Mouse (Mus musculus): ENCODE measurements around the gene Rce1. TPM values are rescaled to one million over a fixed set of nuclear protein-coding genes. Genes with fewer than 3 reads are reported as not detected.

The Rce1 gene
- 24.3 and 24.4 TPM in 2 replicates for polyA plus RNA-seq (2015; fragmentation: Nextera tagmentation; extraction: Ambion mirVana)

DNA sequence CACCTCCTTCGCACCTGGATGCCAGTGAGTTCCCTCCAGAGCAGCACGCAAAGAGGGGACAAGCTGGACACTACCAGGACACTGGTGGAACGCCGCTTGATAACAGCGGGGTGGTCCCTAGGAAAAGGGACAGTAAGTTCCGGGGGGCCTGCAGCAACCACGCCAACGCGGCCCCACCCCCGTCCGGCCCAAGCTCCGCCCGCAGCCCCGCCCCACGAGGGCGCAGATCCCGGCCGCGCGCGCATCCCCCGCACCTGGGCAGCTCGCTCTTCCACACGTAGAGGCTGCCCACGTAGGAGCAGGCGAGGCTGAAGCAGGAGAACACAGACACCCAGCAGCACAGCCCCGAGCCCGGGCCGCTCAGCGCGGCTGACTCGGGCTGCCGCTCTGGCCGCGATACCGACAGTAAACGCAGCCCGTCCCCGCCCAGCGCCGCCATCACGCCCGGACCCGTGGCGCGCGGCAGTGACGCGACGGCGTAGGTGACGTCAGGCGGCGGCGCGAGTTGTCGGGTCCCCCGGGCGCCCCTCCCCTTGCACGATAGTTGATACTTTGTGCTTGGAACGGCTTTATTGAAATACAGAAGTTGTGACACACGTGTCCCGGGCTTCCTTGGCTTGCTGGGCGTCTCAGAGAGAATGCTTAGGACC is at the start of gene Rce1:
Rce1 (minus strand) TSS at position 463 of the 650 bp plus-strand sequence.

GRCm38 (mm10) chr19:4615151-4616093 is 10.0 kb downstream of the Rce1 start, which contains the start of gene Lrfn4:
TSS of gene Lrfn4 (minus strand) at chr19:4615667.

Small RNA genes within 50 kb of the gene (microRNA-seq; reads per million reads assigned to microRNA genes)
- 0.42 to 0.51 reads per million in 2 experiments for gene Mir6986

Other genes with a start within 250 kb of the Rce1 start
- 16.5 and 17.4 TPM in 2 replicates for gene Kdm2a, start 227.4 kb downstream of the Rce1 start, polyA plus RNA-seq (2015; fragmentation: Nextera tagmentation; extraction: Ambion mirVana)
- gene Rhod, start 186.2 kb downstream of the Rce1 start, polyA plus RNA-seq (2015; fragmentation: Nextera tagmentation; extraction: Ambion mirVana): 7.7 and 8.7 TPM in 2 replicates
- 0.50 and 1.0 TPM in 2 replicates for gene Syt12, start 148.2 kb downstream of the Rce1 start, polyA plus RNA-seq (2015; fragmentation: Nextera tagmentation; extraction: Ambion mirVana)
- 1.4 TPM in 1 of 2 replicates, not detected in the other for gene 2010003K11Rik, start 127.1 kb downstream of the Rce1 start, polyA plus RNA-seq (2015; fragmentation: Nextera tagmentation; extraction: Ambion mirVana)
- gene Pcx, start 115.2 kb downstream of the Rce1 start, polyA plus RNA-seq (2015; fragmentation: Nextera tagmentation; extraction: Ambion mirVana): 9.7 and 61.0 TPM in 2 replicates
- 1.9 and 2.0 TPM in 2 replicates for gene Lrfn4, start 10.0 kb downstream of the Rce1 start, polyA plus RNA-seq (2015; fragmentation: Nextera tagmentation; extraction: Ambion mirVana)
- gene Gm960, start 73.0 kb upstream of the Rce1 start, polyA plus RNA-seq (2015; fragmentation: Nextera tagmentation; extraction: Ambion mirVana): 1.0 and 1.3 TPM in 2 replicates
- 0.27 and 0.33 TPM in 2 replicates for gene Sptbn2, start 85.5 kb upstream of the Rce1 start, polyA plus RNA-seq (2015; fragmentation: Nextera tagmentation; extraction: Ambion mirVana)
- 17.3 and 20.0 TPM in 2 replicates for gene Rbm4b, start 130.9 kb upstream of the Rce1 start, polyA plus RNA-seq (2015; fragmentation: Nextera tagmentation; extraction: Ambion mirVana)
- gene Rbm4, start 168.3 kb upstream of the Rce1 start, polyA plus RNA-seq (2015; fragmentation: Nextera tagmentation; extraction: Ambion mirVana): 25.4 and 26.0 TPM in 2 replicates
- gene Gm21992, start 186.0 kb upstream of the Rce1 start, polyA plus RNA-seq (2015; fragmentation: Nextera tagmentation; extraction: Ambion mirVana): 17.9 and 19.5 TPM in 2 replicates
- gene Rbm14, start 186.0 kb upstream of the Rce1 start, polyA plus RNA-seq (2015; fragmentation: Nextera tagmentation; extraction: Ambion mirVana): 17.5 and 22.4 TPM in 2 replicates
- 38.7 and 46.0 TPM in 2 replicates for gene Ccs, start 213.7 kb upstream of the Rce1 start, polyA plus RNA-seq (2015; fragmentation: Nextera tagmentation; extraction: Ambion mirVana)
- not detected in 2 replicates for gene Ccdc87, start 213.7 kb upstream of the Rce1 start, polyA plus RNA-seq (2015; fragmentation: Nextera tagmentation; extraction: Ambion mirVana)
- 47.9 and 54.9 TPM in 2 replicates for gene Ctsf, start 229.5 kb upstream of the Rce1 start, polyA plus RNA-seq (2015; fragmentation: Nextera tagmentation; extraction: Ambion mirVana)

All from skeletal muscle tissue, postnatal 0 days (tissue).